Mouse (Mus musculus) neural tube, embryonic 15.5 days (tissue): ENCODE results near the gene Hscb. TPM values are rescaled to one million over a fixed set of nuclear protein-coding genes. Genes with fewer than 3 reads are reported as not detected.
"Not testable (repeated sequence)": the region's sequence is repeated elsewhere in the genome, so short reads cannot be mapped to it uniquely, and the experiment has no call there.

Experiments
- ATAC-seq: fragments of 200-750 bp; cut with Nextera tagmentation; 2 replicates; pipeline ENCODE4 v1.8.0; 2017; ENCODE audit warnings: mild to moderate bottlenecking, moderate TSS enrichment, moderate library complexity; ENCODE audit not compliant: low FRiP score
- H3K27ac ChIP-seq: fragments of 300-500 bp; sonication (generic); replicated peaks from 2 replicates; pipeline ENCODE4 v1.5.1; 2015; ENCODE audit warnings: mild to moderate bottlenecking, inconsistent platforms
- H3K27me3 ChIP-seq: fragments of 300-500 bp; sonication (generic); replicated peaks from 2 replicates; pipeline ENCODE4 v1.6.1; 2015; ENCODE audit warnings: inconsistent platforms
- H3K36me3 ChIP-seq: fragments of 300-500 bp; sonication (generic); 2 replicates; pipeline ENCODE4 v1.6.1; 2015; ENCODE audit warnings: inconsistent platforms
- H3K4me1 ChIP-seq: fragments of 300-500 bp; sonication (generic); 2 replicates; pipeline ENCODE4 v1.6.1; 2015; ENCODE audit warnings: inconsistent platforms
- H3K4me2 ChIP-seq: fragments of 300-500 bp; sonication (generic); 2 replicates; pipeline ENCODE4 v1.6.1; 2015; ENCODE audit warnings: inconsistent platforms, mild to moderate bottlenecking, moderate library complexity
- H3K4me3 ChIP-seq: fragments of 300-500 bp; sonication (generic); replicated peaks from 2 replicates; pipeline ENCODE4 v1.5.1; 2015; ENCODE audit warnings: mild to moderate bottlenecking, inconsistent platforms
- H3K9ac ChIP-seq: fragments of 300-500 bp; sonication (generic); replicated peaks from 2 replicates; pipeline ENCODE4 v1.6.1; 2015; ENCODE audit warnings: mild to moderate bottlenecking, inconsistent platforms
- H3K9me3 ChIP-seq: fragments of 300-500 bp; sonication (generic); replicated peaks from 2 replicates; pipeline ENCODE4 v1.6.1; 2016; ENCODE audit warnings: inconsistent platforms
- WGBS: fragments of 180-500 bp; shearing (Covaris S2); methylation state at CpG from one replicate; pipeline ENCODE4 v1.1.7; 2015; ENCODE audit warnings: mixed read lengths; 5-methylcytosine and 5-hydroxymethylcytosine counted together
- polyA plus RNA-seq: library from polyadenylated mRNA; unstranded; fragments of >200 nt; fragmentation: Nextera tagmentation; extraction: Ambion mirVana; gene quantifications from 2 replicates; pipeline ENCODE4 v1.2.1, GENCODE M21; 2015

The Hscb gene
- polyA plus RNA-seq, 1 experiment from 2014 or later: 10.8 TPM

DNA sequence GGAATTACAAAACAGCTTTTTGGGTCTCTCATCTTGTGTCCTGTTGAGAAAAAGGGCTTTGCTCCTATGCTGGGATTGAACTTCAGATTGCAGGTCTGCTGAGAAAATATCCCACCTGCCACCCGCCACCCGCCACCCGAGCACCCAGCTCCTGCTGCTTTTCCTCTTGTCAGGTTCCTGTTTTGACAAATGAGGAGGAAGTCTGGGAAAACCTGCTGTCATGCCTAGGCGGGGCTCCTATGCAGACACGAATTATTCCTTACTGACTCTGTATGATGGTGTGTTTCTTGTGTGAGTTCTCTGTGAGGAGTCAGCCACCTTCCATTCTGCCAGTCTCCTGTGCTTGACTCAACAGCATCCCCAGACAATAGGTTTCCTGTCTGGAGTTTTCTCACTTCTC is 20.9 kb upstream of the Hscb start:
- no peak overlapping the region for H3K4me3 ChIP-seq
- no peaks in the 10 kb centered on the region for H3K36me3 ChIP-seq
- peaks cover 6% of the 10 kb centered on the region; the same call in 1 of the 2 replicates for H3K4me1 ChIP-seq
- ATAC-seq: no peak
- H3K9ac ChIP-seq: no peak overlapping the region
- H3K27me3 ChIP-seq: no peaks in the 10 kb centered on the region
- 96% methylated on average over 5 of the region's 5 CpGs for WGBS
- H3K9me3 ChIP-seq: no peaks in the 10 kb centered on the region
- peak overlapping the region; percentile 81 for H3K27ac ChIP-seq
- no peak overlapping the region for H3K4me2 ChIP-seq

DNA sequence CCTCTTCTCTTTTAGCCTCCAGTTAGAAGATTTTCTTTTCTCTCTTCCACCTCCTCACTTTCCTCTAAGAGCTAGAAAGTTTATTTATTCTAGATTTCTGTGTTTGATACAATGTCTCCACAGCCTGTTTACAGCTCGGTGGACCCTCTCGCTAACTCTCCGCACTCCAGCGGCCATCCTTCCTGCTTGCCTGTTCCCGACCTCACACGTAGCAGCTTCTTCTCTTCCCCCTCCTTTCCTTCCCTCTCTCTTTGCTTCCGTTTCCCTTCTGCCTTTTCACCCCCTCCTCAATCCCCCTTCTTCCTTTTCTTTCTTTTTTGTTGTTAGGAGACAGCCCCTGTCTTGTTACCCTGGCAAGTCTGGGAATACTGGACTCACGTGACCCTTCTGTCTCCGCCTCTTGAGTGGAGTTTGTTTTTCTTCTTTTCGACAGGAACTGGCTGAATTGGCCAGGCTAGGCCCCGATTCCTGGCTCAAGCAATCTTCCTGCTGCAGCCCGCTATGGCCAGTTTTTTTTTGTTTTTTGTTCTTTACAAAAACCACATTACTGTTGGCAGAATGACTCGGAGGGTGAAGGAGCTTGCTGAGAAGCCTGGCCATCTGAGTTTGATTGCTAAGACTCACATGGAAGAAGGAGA is 19.6 kb upstream of the Hscb start:
- Histone ChIP-seq H3K4me1 (peaks cover 6% of the 10 kb centered on the region; the same call in 1 of the 2 replicates), H3K36me3 (no peaks in the 10 kb centered on the region), H3K27me3 (no peaks in the 10 kb centered on the region), H3K9ac (no peak overlapping the region), H3K4me3 (no peak overlapping the region), H3K27ac (peak overlapping the region; percentile 81), H3K9me3 (no peaks in the 10 kb centered on the region), H3K4me2 (peak overlapping the region; percentile 39)
- 49% methylated on average over 13 of the region's 13 CpGs for WGBS
- ATAC-seq: peak; percentile 31; the same call in 1 of the 2 replicates

- no peak overlapping the region for H3K9ac ChIP-seq
- H3K27me3 ChIP-seq: no peaks in the 10 kb centered on the region
- peaks cover 6% of the 10 kb centered on the region; the same call in 1 of the 2 replicates for H3K4me1 ChIP-seq
- H3K9me3 ChIP-seq: no peaks in the 10 kb centered on the region
- H3K27ac ChIP-seq: no peak overlapping the region
- no peak overlapping the region for H3K4me3 ChIP-seq
- no peak overlapping the region for H3K4me2 ChIP-seq
- ATAC-seq: no peak
- 89% methylated on average over 5 of the region's 5 CpGs for WGBS
- H3K36me3 ChIP-seq: no peaks in the 10 kb centered on the region
These were observed 17.5 kb upstream of the Hscb start for GRCm38 (mm10) chr5:110857091-110857490.

GRCm38 (mm10) chr5:110852990-110853389 is 13.4 kb upstream of the Hscb start:
- 95% methylated on average over 1 of the region's 1 CpGs for WGBS
- Histone ChIP-seq H3K4me1 (no peaks in the 10 kb centered on the region), H3K4me2 (no peak overlapping the region), H3K36me3 (no peaks in the 10 kb centered on the region), H3K4me3 (no peak overlapping the region), H3K27ac (no peak overlapping the region), H3K27me3 (no peaks in the 10 kb centered on the region), H3K9ac (no peak overlapping the region), H3K9me3 (no peaks in the 10 kb centered on the region)
- no peak for ATAC-seq

DNA sequence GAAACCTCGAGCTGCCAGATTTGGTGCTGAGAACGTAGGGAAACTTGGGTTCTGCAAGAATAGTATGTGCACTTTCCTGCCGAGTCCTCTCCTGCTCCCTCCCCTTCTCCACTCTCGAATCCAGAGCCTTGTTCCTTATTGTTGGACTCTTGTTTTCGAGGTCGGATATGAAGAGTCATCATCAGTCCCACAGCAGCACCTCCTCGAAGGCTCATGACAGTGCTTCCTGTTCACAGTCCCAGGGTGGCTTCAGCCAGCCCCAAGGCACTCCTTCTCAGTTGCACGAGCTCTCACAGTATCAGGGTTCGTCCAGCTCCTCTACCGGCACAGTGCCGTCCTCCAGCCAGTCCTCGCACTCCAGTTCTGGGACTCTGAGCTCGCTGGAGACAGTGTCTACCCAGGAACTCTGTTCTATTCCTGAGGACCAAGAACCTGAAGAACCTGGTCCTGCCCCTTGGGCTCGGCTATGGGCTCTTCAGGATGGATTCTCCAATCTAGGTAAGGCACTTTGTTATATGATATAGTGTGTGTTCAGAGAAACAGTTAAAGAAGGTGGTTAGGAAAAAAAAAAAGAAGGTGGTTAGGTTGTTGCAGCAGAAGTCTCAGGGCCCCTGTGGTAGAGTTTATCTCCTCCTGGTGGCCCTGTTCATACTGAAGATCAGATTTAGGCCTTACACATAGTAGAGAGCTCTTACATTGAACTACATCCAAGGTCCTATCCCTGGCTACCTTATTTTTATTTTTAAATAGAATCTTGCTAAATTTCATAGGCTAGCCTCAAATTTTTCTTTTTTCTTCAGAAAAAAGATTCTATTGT is 1.7 kb upstream of the Hscb start:
- Histone ChIP-seq H3K36me3 (no peaks in the 10 kb centered on the region), H3K27me3 (no peaks in the 10 kb centered on the region), H3K4me3 (no peak overlapping the region), H3K9me3 (no peaks in the 10 kb centered on the region), H3K4me2 (no peak overlapping the region), H3K4me1 (peaks cover 18% of the 10 kb centered on the region), H3K27ac (no peak overlapping the region), H3K9ac (no peak overlapping the region)
- no peak for ATAC-seq
- WGBS: 95% methylated on average over 14 of the region's 14 CpGs

DNA sequence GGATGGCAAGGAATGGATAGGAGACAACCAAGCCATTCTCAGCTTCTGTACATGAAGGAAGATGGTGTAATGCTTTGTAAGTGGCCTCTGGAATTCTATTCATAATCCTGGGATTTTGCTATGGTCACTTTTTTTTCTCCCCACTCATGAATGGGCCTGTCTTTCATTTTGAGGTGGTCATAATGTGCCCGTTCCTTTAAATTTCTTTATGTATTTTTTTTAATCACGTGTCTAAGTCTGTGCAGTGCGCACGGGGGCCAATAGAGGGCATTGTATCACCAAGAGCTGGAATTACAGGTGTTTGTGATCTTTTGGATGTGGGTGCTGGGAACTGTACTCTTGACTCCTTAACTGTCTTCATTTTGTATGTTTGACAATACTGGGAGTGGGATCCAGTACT is 888 bp upstream of the Hscb start:
- 12% methylated on average over 4 of the region's 4 CpGs for WGBS
- Histone ChIP-seq H3K36me3 (no peaks in the 10 kb centered on the region), H3K4me2 (peak overlapping the region; percentile 90), H3K4me3 (peak overlapping the region; percentile 86), H3K27ac (peak overlapping the region; percentile 58; the same call in 1 of the 2 replicates), H3K9ac (peak overlapping the region; percentile 43), H3K27me3 (no peaks in the 10 kb centered on the region), H3K4me1 (peaks cover 20% of the 10 kb centered on the region), H3K9me3 (no peaks in the 10 kb centered on the region)
- ATAC-seq: no peak

- Histone ChIP-seq H3K4me3 (peak overlapping the region; percentile 86), H3K27me3 (no peaks in the 10 kb centered on the region), H3K4me2 (peak overlapping the region; percentile 90), H3K27ac (peak overlapping the region; percentile 83), H3K9me3 (no peaks in the 10 kb centered on the region), H3K9ac (peak overlapping the region; percentile 74), H3K36me3 (no peaks in the 10 kb centered on the region), H3K4me1 (peaks cover 20% of the 10 kb centered on the region)
- 8% methylated on average over 28 of the region's 28 CpGs for WGBS
- peak; percentile 83 for ATAC-seq
These were observed 419 bp downstream of the Hscb start for GRCm38 (mm10) chr5:110839038-110839677.

- not testable (repeated sequence) for H3K9ac ChIP-seq, H3K27me3 ChIP-seq, H3K9me3 ChIP-seq, H3K4me2 ChIP-seq, H3K27ac ChIP-seq, ATAC-seq, H3K36me3 ChIP-seq, H3K4me3 ChIP-seq
- 96% methylated on average over 5 of the region's 5 CpGs for WGBS
- peaks cover 20% of the 10 kb centered on the region for H3K4me1 ChIP-seq
These were observed 1.6 kb downstream of the Hscb start for GRCm38 (mm10) chr5:110838016-110838415.

- no peak overlapping the region for H3K9ac ChIP-seq
These were observed 3.6 kb downstream of the Hscb start for GRCm38 (mm10) chr5:110835959-110836358.

DNA sequence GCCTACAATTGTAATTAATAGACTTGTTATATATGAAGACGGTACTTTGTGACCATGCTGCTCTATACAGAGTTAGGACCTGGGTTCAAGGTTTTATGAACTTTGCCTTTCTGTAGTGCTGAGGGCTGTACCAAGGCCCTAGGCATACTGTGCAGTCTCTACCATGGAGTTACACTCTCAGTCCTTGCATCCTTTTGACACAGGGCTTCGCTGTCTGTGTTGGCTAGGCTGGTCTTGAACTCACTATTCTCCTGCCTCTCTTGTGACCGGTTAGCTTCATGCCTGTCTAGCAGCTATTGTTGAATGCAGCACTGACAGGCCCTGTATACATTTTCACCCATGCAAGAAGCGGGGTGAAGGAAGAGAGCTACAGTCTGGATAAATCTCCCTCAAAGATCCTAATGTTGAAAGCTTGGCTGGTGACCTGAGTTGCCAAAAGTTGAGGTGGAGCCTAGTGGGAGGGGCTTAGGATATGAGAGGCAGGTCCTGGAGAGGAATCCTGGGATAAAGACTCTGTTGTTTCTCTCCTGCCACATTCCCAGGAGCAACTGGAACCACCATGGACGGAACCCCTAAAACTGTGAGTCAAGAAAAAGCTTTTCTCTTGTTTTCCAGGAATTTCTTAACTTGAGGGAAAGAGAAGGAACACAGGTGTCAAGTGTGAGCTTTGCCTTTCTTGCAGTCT is 8.4 kb downstream of the Hscb start:
- H3K9me3 ChIP-seq: no peaks in the 10 kb centered on the region
- no peak overlapping the region for H3K9ac ChIP-seq
- H3K27me3 ChIP-seq: no peaks in the 10 kb centered on the region
- no peak overlapping the region for H3K4me2 ChIP-seq
- no peak overlapping the region for H3K4me3 ChIP-seq
- H3K36me3 ChIP-seq: no peaks in the 10 kb centered on the region
- H3K4me1 ChIP-seq: peaks cover 1% of the 10 kb centered on the region; the same call in 1 of the 2 replicates
- WGBS: 94% methylated on average over 5 of the region's 5 CpGs
- no peak overlapping the region for H3K27ac ChIP-seq
- ATAC-seq: no peak

More at GRCm38 (mm10) chr5:110835959-110836358, 3.6 kb downstream of the Hscb start:
- no peaks in the 10 kb centered on the region for H3K27me3 ChIP-seq
- H3K4me3 ChIP-seq: no peak overlapping the region
- no peaks in the 10 kb centered on the region for H3K9me3 ChIP-seq
- H3K4me1 ChIP-seq: peaks cover 20% of the 10 kb centered on the region
- no peak overlapping the region for H3K4me2 ChIP-seq
- no peaks in the 10 kb centered on the region for H3K36me3 ChIP-seq
- 35% methylated on average over 3 of the region's 3 CpGs for WGBS
- ATAC-seq: no peak
- no peak overlapping the region for H3K27ac ChIP-seq

GRCm38 (mm10) chr5:110827576-110827975 is 12.0 kb downstream of the Hscb start:
- 92% methylated on average over 5 of the region's 5 CpGs for WGBS
- no peak for ATAC-seq
- H3K4me3 ChIP-seq: no peak overlapping the region
- no peak overlapping the region for H3K27ac ChIP-seq
- H3K4me2 ChIP-seq: no peak overlapping the region
- no peaks in the 10 kb centered on the region for H3K27me3 ChIP-seq
- H3K36me3 ChIP-seq: no peaks in the 10 kb centered on the region
- no peak overlapping the region for H3K9ac ChIP-seq
- H3K4me1 ChIP-seq: no peaks in the 10 kb centered on the region
- no peaks in the 10 kb centered on the region for H3K9me3 ChIP-seq
